Mouse (Mus musculus): ENCODE results near the gene Sept3. TPM values are rescaled to one million over a fixed set of nuclear protein-coding genes. Genes with fewer than 3 reads are reported as not detected.
A peak's percentile ranks its signal among the peaks of the same experiment; 100 is the strongest.

The Sept3 gene
- polyA plus RNA-seq, 1 experiment from 2014 or later, result 14.0 TPM

GRCm38 (mm10) chr15:82343368-82344287, 68.9 kb downstream of the Sept3 start:
- DNase-seq (ENCODE audit: low spot score), result peak; percentile 73
- Histone ChIP-seq H3K36me3 (peaks cover 16% of the 10 kb centered on the region), H3K9me3 (no peaks in the 10 kb centered on the region), H3K4me1 (peaks cover 48% of the 10 kb centered on the region), H3K4me3 (no peak overlapping the region), H3K27ac (peak overlapping the region; percentile 9; the same call in 1 of the 2 replicates), H3K27me3 (ENCODE audit: insufficient read depth, poor library complexity, severe bottlenecking) (peaks cover 6% of the 10 kb centered on the region)
- 90% methylated on average over 27 of the region's 27 CpGs for WGBS

Other genes with a start within 250 kb of the Sept3 start
- 26.7 and 27.5 TPM in 2 replicates for gene Desi1, start 241.0 kb upstream of the Sept3 start, polyA plus RNA-seq (2016; fragmentation: Nextera tagmentation; extraction: Ambion mirVana)
- gene Snu13, start 227.3 kb upstream of the Sept3 start, polyA plus RNA-seq (2016; fragmentation: Nextera tagmentation; extraction: Ambion mirVana), result 217 and 292 TPM in 2 replicates
- gene 4930407I10Rik, start 215.7 kb upstream of the Sept3 start, polyA plus RNA-seq (2016; fragmentation: Nextera tagmentation; extraction: Ambion mirVana), result not detected in 2 replicates
- 0.05 TPM in 1 of 2 replicates, not detected in the other for gene Mei1, start 204.9 kb upstream of the Sept3 start, polyA plus RNA-seq (2016; fragmentation: Nextera tagmentation; extraction: Ambion mirVana)
- 13.5 and 19.4 TPM in 2 replicates for gene Ccdc134, start 147.0 kb upstream of the Sept3 start, polyA plus RNA-seq (2016; fragmentation: Nextera tagmentation; extraction: Ambion mirVana)
- 129 and 133 TPM in 2 replicates for gene Srebf2, start 127.7 kb upstream of the Sept3 start, polyA plus RNA-seq (2016; fragmentation: Nextera tagmentation; extraction: Ambion mirVana)
- gene Shisa8, start 62.1 kb upstream of the Sept3 start, polyA plus RNA-seq (2016; fragmentation: Nextera tagmentation; extraction: Ambion mirVana), result 0.11 and 0.13 TPM in 2 replicates
- 0.20 TPM in 1 of 2 replicates, not detected in the other for gene Tnfrsf13c, start 50.5 kb upstream of the Sept3 start, polyA plus RNA-seq (2016; fragmentation: Nextera tagmentation; extraction: Ambion mirVana)
- 58.1 and 66.3 TPM in 2 replicates for gene Cenpm, start 30.1 kb upstream of the Sept3 start, polyA plus RNA-seq (2016; fragmentation: Nextera tagmentation; extraction: Ambion mirVana)
- gene 1500009C09Rik, start 22.5 kb upstream of the Sept3 start, polyA plus RNA-seq (2016; fragmentation: Nextera tagmentation; extraction: Ambion mirVana), result not detected in 2 replicates
- 0.28 and 0.65 TPM in 2 replicates for gene Wbp2nl, start 24.1 kb downstream of the Sept3 start, polyA plus RNA-seq (2016; fragmentation: Nextera tagmentation; extraction: Ambion mirVana)
- 28.4 and 32.3 TPM in 2 replicates for gene Naga, start 64.0 kb downstream of the Sept3 start, polyA plus RNA-seq (2016; fragmentation: Nextera tagmentation; extraction: Ambion mirVana)
- gene Pheta2, start 64.0 kb downstream of the Sept3 start, polyA plus RNA-seq (2016; fragmentation: Nextera tagmentation; extraction: Ambion mirVana), result 11.1 and 12.0 TPM in 2 replicates
- 294 and 304 TPM in 2 replicates for gene Smdt1, start 64.1 kb downstream of the Sept3 start, polyA plus RNA-seq (2016; fragmentation: Nextera tagmentation; extraction: Ambion mirVana)
- 351 and 390 TPM in 2 replicates for gene Ndufa6, start 79.4 kb downstream of the Sept3 start, polyA plus RNA-seq (2016; fragmentation: Nextera tagmentation; extraction: Ambion mirVana)
- gene Cyp2d22, start 105.4 kb downstream of the Sept3 start, polyA plus RNA-seq (2016; fragmentation: Nextera tagmentation; extraction: Ambion mirVana), result 3.2 and 3.9 TPM in 2 replicates
- not detected in 2 replicates for gene Cyp2d11, start 119.1 kb downstream of the Sept3 start, polyA plus RNA-seq (2016; fragmentation: Nextera tagmentation; extraction: Ambion mirVana)
- gene Cyp2d10, start 132.3 kb downstream of the Sept3 start, polyA plus RNA-seq (2016; fragmentation: Nextera tagmentation; extraction: Ambion mirVana), result 0.75 TPM in 1 of 2 replicates, not detected in the other
- gene Cyp2d9, start 158.5 kb downstream of the Sept3 start, polyA plus RNA-seq (2016; fragmentation: Nextera tagmentation; extraction: Ambion mirVana), result not detected in 2 replicates